Mouse (Mus musculus) MEL (cell line): ENCODE measurements at regions not wholly inside any gene's neighbourhood (a gene's known extent, or its start where the extent isn't known, plus 50 kb on each side); places are given as distances from the start of the nearest gene placed in this dataset.

Experiments
- CTCF ChIP-seq, 3 experiments: IDR thresholded peaks in 2 of 3; conservative IDR thresholded peaks in 1 of 3; 2 replicates each; pipeline ENCODE4 v1.5.1; 2011 to 2012; ENCODE audit warnings: low read length in 3 of 3, low read depth in 2 of 3, mild to moderate bottlenecking in 2 of 3, improper control_type of control experiment in 1 of 3, inconsistent platforms in 1 of 3, mixed read lengths in 1 of 3, moderate library complexity in 1 of 3; ENCODE audit not compliant: control insufficient read depth in 1 of 3, insufficient read depth in 1 of 3, poor library complexity in 1 of 3, severe bottlenecking in 1 of 3
- EP300 ChIP-seq, 2 experiments: IDR thresholded peaks; 2 replicates each; pipeline ENCODE4 v1.6.1; 2011; ENCODE audit warnings: improper control_type of control experiment in 2 of 2, low read length in 2 of 2, low read depth in 1 of 2, mild to moderate bottlenecking in 1 of 2
- KAT2A ChIP-seq: conservative IDR thresholded peaks from 2 replicates; pipeline ENCODE4 v1.6.1; 2012; ENCODE audit warnings: low read depth, low read length, improper control_type of control experiment, inconsistent platforms
- MAX ChIP-seq: IDR thresholded peaks from 2 replicates; pipeline ENCODE4 v1.6.1; 2011; ENCODE audit warnings: low read length, improper control_type of control experiment
- POLR2A ChIP-seq, 2 experiments: IDR thresholded peaks; 2 replicates each; pipeline ENCODE4 v1.6.1; 2011 to 2012; ENCODE audit warnings: low read length in 2 of 2, mild to moderate bottlenecking in 2 of 2, control low read depth in 1 of 2, improper control_type of control experiment in 1 of 2, low read depth in 1 of 2, moderate library complexity in 1 of 2; ENCODE audit not compliant: control insufficient read depth in 1 of 2, insufficient read depth in 1 of 2, poor library complexity in 1 of 2
- TBP ChIP-seq: IDR thresholded peaks from 2 replicates; pipeline ENCODE4 v1.8.0; 2011; ENCODE audit warnings: low read depth, low read length, improper control_type of control experiment
- ZNF384 ChIP-seq: IDR thresholded peaks from 2 replicates; pipeline ENCODE4 v1.6.1; 2012; ENCODE audit warnings: low read depth, mild to moderate bottlenecking, inconsistent platforms, low read length, improper control_type of control experiment

DNA sequence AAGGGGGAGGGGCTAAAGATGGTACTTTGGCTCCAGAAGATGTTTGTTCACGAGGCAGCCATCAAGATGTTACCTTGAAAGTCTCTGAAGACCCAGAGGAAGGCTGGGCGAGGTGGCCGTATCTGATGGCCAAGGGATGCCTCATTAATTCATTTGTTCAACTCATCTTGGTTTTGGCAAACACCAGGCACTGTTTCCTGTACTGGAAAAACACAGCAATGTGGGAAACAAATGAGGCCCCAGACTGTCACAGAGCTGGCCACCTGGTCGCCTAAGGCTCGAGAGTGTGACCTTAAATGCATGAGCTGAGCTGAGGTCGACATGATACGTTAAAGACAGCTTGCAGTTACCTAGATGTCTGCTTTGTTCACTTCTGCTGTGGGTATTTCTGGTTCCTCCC is 114.3 kb upstream of the Kazn start:
- TF ChIP-seq ZNF384 (no peak), POLR2A (IDR thresholded peaks at IDR 0.05; ENCODE audit: control insufficient read depth in 1 of 2, insufficient read depth in 1 of 2, low read depth in 1 of 2, low read length in 2 of 2, poor library complexity in 1 of 2) (no peak), KAT2A (no peak), CTCF (IDR thresholded peaks at IDR 0.05 in 2 of 3, conservative IDR thresholded peaks at IDR 0.05 in 1 of 3; ENCODE audit: control insufficient read depth in 1 of 3, insufficient read depth in 1 of 3, low read depth in 2 of 3, low read length in 3 of 3, poor library complexity in 1 of 3, severe bottlenecking in 1 of 3) (no peak), EP300 (IDR thresholded peaks at IDR 0.05; ENCODE audit: low read depth in 1 of 2, low read length in 2 of 2) (no peak), TBP (no peak), MAX (no peak)
